21 mouse cellular contexts compared by ENCODE assay signal in the genomic region with DNA sequence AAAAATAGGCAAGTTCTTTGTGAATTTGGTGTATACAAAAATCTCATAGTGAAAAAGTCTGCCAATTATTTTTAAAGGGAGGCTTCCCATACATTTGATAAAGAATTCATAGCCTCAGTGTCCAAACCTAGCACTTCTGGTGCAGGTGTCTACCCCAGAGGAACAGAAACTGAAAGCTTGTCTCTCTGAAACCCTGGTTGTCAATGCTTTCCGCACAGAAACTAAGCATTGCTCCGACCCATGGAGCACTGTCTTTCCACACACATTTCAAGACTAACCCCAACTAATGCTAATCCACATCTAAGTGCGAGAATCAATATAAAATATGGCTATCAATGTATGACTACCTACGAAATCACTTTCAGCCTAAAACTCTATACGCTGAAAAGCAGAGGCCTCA.
DNase-seq lines count a peak whose midpoint lies in the region; ATAC-seq and TF ChIP-seq lines count a peak whose summit lies in the region.
"Had no signal": no experiment of that assay in that cellular context is flagged by ENCODE, and none has a peak within 500 bp of the region (broad histone marks: within the 10 kb centered on the region; RNA-seq: fewer than 3 reads in every experiment).

No protein-coding gene starts in this region.

- TF ChIP-seq EP300 in CH12.LX (IDR thresholded peaks at IDR 0.05; ENCODE audit: low read length): peak; percentile 98
- TF ChIP-seq EP300 in lung, postnatal 0 days (IDR thresholded peaks at IDR 0.05): no peak

- no peaks in the 10 kb centered on the region for H3K79me2 ChIP-seq in CH12.LX (replicated peaks; ENCODE audit: control insufficient read depth, extremely low read depth, insufficient read depth, poor library complexity, severe bottlenecking)

- 95% methylated on average over 5 of the region's 5 CpGs for WGBS in lung, postnatal 0 days

- no peak for TF ChIP-seq POLR2A in CH12.LX (IDR thresholded peaks at IDR 0.05; ENCODE audit: low read depth, low read length)

- H3K4me3 ChIP-seq in CH12.LX (replicated peaks in 1 of 3; ENCODE audit: low read depth in 2 of 3, low read length in 2 of 3, poor library complexity in 1 of 3): no peak overlapping the region
- no peak overlapping the region for H3K4me3 ChIP-seq in lung, postnatal 0 days (ENCODE audit: low read depth, low read length)
- H3K4me3 ChIP-seq: embryonic facial prominence, embryonic 10.5 days; embryonic facial prominence, embryonic 12.5 days; forebrain, embryonic 13.5 days; forebrain, embryonic 15.5 days had no signal

- no peaks in the 10 kb centered on the region for H3K27me3 ChIP-seq in CH12.LX (replicated peaks)
- no peaks in the 10 kb centered on the region for H3K27me3 ChIP-seq in lung, postnatal 0 days (replicated peaks; ENCODE audit: insufficient read depth, low read length)
- H3K27me3 ChIP-seq: embryonic facial prominence, embryonic 12.5 days; forebrain, embryonic 13.5 days; forebrain, embryonic 15.5 days had no signal

- in situ Hi-C loops in CH12.LX (cut with MboI; ENCODE audit: low pct_ligation_motif_present, low pct_unique_long_range_greater_than_20kb, low sequenced_read_pairs): no loop called here

- peak; percentile 55; the same call in 1 of the 2 replicates for ATAC-seq in neutrophil, adult 5-6 weeks (ENCODE audit: extremely low read depth, insufficient number of reproducible peaks, low FRiP score, poor library complexity, severe bottlenecking)
- no peak for ATAC-seq in monocyte, adult 5-6 weeks (replicated peaks; ENCODE audit: insufficient number of reproducible peaks, low FRiP score, low TSS enrichment, poor library complexity, severe bottlenecking)
- no peak for ATAC-seq in lung, postnatal 0 days
- ATAC-seq: CD4-positive, CD25-positive, alpha-beta regulatory T cell, adult 4 months; forebrain, embryonic 13.5 days; forebrain, embryonic 15.5 days; forebrain, postnatal 0 days had no signal

- H3K9me3 ChIP-seq in CH12.LX (replicated peaks; ENCODE audit: low read length): peaks cover 16% of the 10 kb centered on the region
- 0 out of 2 replicates have a peak, but pooled peaks cover 11% of the 10 kb centered on the region for H3K9me3 ChIP-seq in lung, postnatal 0 days (ENCODE audit: low read length)
- H3K9me3 ChIP-seq: forebrain, embryonic 15.5 days had no signal

- dilution Hi-C loops in CH12.LX (cut with MboI; ENCODE audit: extremely low pct_ligation_motif_present, extremely low pct_unique_long_range_greater_than_20kb, low sequenced_read_pairs): no loop called here

- peak; percentile 38 to 39 for DNase-seq in spleen, postnatal 36 days (ENCODE audit: low spot score in 2 of 2)
- DNase-seq in spleen, postnatal 14 days (ENCODE audit: low spot score in 2 of 2): no peak
- peak; percentile 69 for DNase-seq in CH12.LX (ENCODE audit: extremely low read depth)
- DNase-seq in lung, postnatal 0 days (ENCODE audit: low spot score): no peak
- no peak for DNase-seq in frontal cortex, postnatal 14 days (ENCODE audit: low spot score in 2 of 2)
- DNase-seq: adrenal gland, adult 8-10 months; adrenal gland, postnatal 14 days; adrenal gland, postnatal 36 days; cerebellum, adult 11-12 months; cerebellum, adult 2 months; cerebellum, adult 9-10 months; cerebellum, postnatal 10 days; cerebellum, postnatal 25 days; forebrain, postnatal 0 days had no signal

- peaks cover 2 to 12% of the 10 kb centered on the region in 2 experiments for H3K36me3 ChIP-seq in CH12.LX (replicated peaks in 1 of 2; ENCODE audit: control insufficient read depth in 1 of 2, insufficient read depth in 1 of 2, low read length in 1 of 2)
- peaks cover 7% of the 10 kb centered on the region; the same call in 1 of the 2 replicates for H3K36me3 ChIP-seq in lung, postnatal 0 days (ENCODE audit: insufficient read depth, low read length)
- H3K36me3 ChIP-seq: forebrain, embryonic 15.5 days had no signal

- TF ChIP-seq CTCF in CH12.LX (conservative IDR thresholded peaks at IDR 0.05 in 1 of 2, IDR thresholded peaks at IDR 0.05 in 1 of 2; ENCODE audit: low read depth in 2 of 2, low read length in 2 of 2): no peak
- TF ChIP-seq CTCF in lung, postnatal 0 days (IDR thresholded peaks at IDR 0.05): no peak

- TF ChIP-seq RAD21 in CH12.LX (IDR thresholded peaks at IDR 0.05; ENCODE audit: low read depth, low read length): no peak

- peaks cover 8 to 27% of the 10 kb centered on the region in 2 experiments; a peak in 3 of 4 replicates for H3K4me1 ChIP-seq in CH12.LX (ENCODE audit: control insufficient read depth in 1 of 2, insufficient read depth in 2 of 2)
- no peaks in the 10 kb centered on the region for H3K4me1 ChIP-seq in lung, postnatal 0 days (ENCODE audit: insufficient read depth, low read depth, low read length)
- H3K4me1 ChIP-seq: embryonic facial prominence, embryonic 10.5 days; embryonic facial prominence, embryonic 12.5 days; forebrain, embryonic 13.5 days; forebrain, embryonic 15.5 days had no signal

- H3K4me2 ChIP-seq in CH12.LX (ENCODE audit: insufficient read depth, low read depth, poor library complexity, severe bottlenecking): peak overlapping the region; percentile 71; the same call in 1 of the 2 replicates
- H3K4me2 ChIP-seq in lung, postnatal 0 days (replicated peaks; ENCODE audit: low read depth, low read length): no peak overlapping the region
- H3K4me2 ChIP-seq: embryonic facial prominence, embryonic 12.5 days; forebrain, embryonic 13.5 days; forebrain, embryonic 15.5 days had no signal

- no peak overlapping the region; the same call in 1 of the 2 replicates for H3K9ac ChIP-seq in CH12.LX (ENCODE audit: insufficient read depth, low read depth)
- H3K9ac ChIP-seq in lung, postnatal 0 days (replicated peaks; ENCODE audit: low read depth): no peak overlapping the region
- H3K9ac ChIP-seq: embryonic facial prominence, embryonic 12.5 days; forebrain, embryonic 13.5 days; forebrain, embryonic 15.5 days; forebrain, postnatal 0 days had no signal

- H3K27ac ChIP-seq in CH12.LX (ENCODE audit: insufficient read depth, low read depth): 0 out of 2 replicates have a peak overlapping the region, but pooled peaks have one; percentile 22
- no peak overlapping the region for H3K27ac ChIP-seq in lung, postnatal 0 days (ENCODE audit: low read length)
- H3K27ac ChIP-seq: embryonic facial prominence, embryonic 10.5 days; embryonic facial prominence, embryonic 12.5 days; forebrain, embryonic 13.5 days; forebrain, embryonic 15.5 days had no signal

TF ChIP-seq in CH12.LX, 34 proteins besides CTCF, POLR2A, EP300 and RAD21:
- TF ChIP-seq MYC (IDR thresholded peaks at IDR 0.05; ENCODE audit: low read depth, low read length) (peak; percentile 44; the same call in 1 of the 2 replicates), HCFC1 (IDR thresholded peaks at IDR 0.05; ENCODE audit: low read depth, low read length) (no peak), IRF4 (IDR thresholded peaks at IDR 0.05; ENCODE audit: low read depth, low read length) (peak; percentile 97), KAT2A (IDR thresholded peaks at IDR 0.05; ENCODE audit: insufficient replicate concordance, low read length) (no peak), RCOR1 (conservative IDR thresholded peaks at IDR 0.05; ENCODE audit: low read depth, low read length) (peak; percentile 65; the same call in 1 of the 2 replicates), CHD2 (IDR thresholded peaks at IDR 0.05; ENCODE audit: low read length) (peak; percentile 50; the same call in 1 of the 2 replicates), SMC3 (IDR thresholded peaks at IDR 0.05; ENCODE audit: low read depth, low read length) (no peak), NRF1 (IDR thresholded peaks at IDR 0.05; ENCODE audit: low read depth, low read length) (no peak), JUN (IDR thresholded peaks at IDR 0.05; ENCODE audit: insufficient read depth, low read depth, low read length) (peak; percentile 28; the same call in 1 of the 2 replicates), MEF2A (IDR thresholded peaks at IDR 0.05; ENCODE audit: borderline replicate concordance, low read depth, low read length) (peak; percentile 39; the same call in 1 of the 2 replicates), ZKSCAN1 (IDR thresholded peaks at IDR 0.05; ENCODE audit: borderline replicate concordance, low read depth, low read length) (no peak), ZMIZ1 (IDR thresholded peaks at IDR 0.05; ENCODE audit: low read depth, low read length) (no peak), CHD1 (IDR thresholded peaks at IDR 0.05; ENCODE audit: low read depth, low read length) (no peak), E2F4 (IDR thresholded peaks at IDR 0.05; ENCODE audit: insufficient replicate concordance, low read depth, low read length) (no peak), TCF12 (IDR thresholded peaks at IDR 0.05; ENCODE audit: low read depth, low read length) (peak; percentile 93), BHLHE40 (IDR thresholded peaks at IDR 0.05; ENCODE audit: low read depth, low read length) (0 out of 2 replicates have a peak, but pooled peaks have one; percentile 37), NELFE (IDR thresholded peaks at IDR 0.05; ENCODE audit: low read depth, low read length) (no peak), ETS1 (conservative IDR thresholded peaks at IDR 0.05; ENCODE audit: low read depth, low read length) (peak; percentile 46), MAX (IDR thresholded peaks at IDR 0.05; ENCODE audit: low read length) (no peak), MAFK (IDR thresholded peaks at IDR 0.05; ENCODE audit: insufficient replicate concordance, low read length) (no peak), MXI1 (IDR thresholded peaks at IDR 0.05; ENCODE audit: low read depth, low read length) (0 out of 2 replicates have a peak, but pooled peaks have one; percentile 5), USF2 (conservative IDR thresholded peaks at IDR 0.05; ENCODE audit: low read depth, low read length) (no peak)

Comparison
In these comparisons a context has a peak if more than half of its experiments do, and no peak if none do; other contexts are left out.
1. DNase-seq: peak in spleen, postnatal 36 days (2 of 2) and CH12.LX (single experiment); none in spleen, postnatal 14 days (0 of 2), lung, postnatal 0 days (single experiment) and frontal cortex, postnatal 14 days (0 of 2).